Mouse (Mus musculus) urinary bladder, postnatal 10 days (tissue): Measurements from ENCODE around the gene Pllp.

Experiments used
- DNase-seq: peaks from one replicate; pipeline ENCODE4 v3.0.0; 2022; ENCODE audit warnings: low spot score

Gene Pllp

DNA sequence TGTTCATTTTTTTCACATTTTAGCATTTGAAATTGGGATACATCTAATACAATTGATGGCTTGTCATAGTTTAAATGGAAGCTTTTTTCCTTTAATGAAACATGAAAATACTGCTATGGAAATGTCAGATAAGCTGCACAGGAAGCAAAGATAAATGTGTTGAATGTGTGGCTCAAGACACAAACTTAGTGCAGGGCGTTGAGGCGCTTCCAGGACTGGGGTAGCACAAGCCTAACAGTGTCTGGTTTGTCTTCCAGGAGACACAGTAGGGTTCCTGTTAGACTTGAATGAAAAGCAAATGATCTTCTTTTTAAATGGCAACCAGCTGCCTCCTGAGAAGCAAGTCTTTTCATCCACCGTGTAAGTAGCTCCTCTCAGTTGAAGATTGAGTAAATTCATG is 46.6 kb downstream of the Pllp start:
- DNase-seq, result no peak

DNA sequence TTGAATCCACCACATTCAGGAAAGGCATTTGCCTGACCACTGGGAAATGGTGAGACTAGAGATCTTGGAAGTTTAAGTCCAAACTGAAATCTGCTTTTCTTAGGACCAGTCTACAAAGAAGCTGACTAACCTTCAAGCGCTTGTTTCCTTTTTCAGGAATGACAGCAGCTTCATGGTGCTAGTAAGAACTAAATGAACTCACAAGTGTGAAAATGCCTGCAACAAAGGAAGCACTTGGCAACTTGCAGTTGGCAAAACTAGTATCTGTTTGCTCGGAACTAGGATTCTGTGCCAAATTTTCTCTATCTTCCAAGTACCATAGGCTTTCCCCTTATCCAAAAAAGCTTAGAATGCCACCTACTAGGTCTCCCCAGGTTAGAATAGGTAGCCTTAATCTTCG is 49.9 kb downstream of the Pllp start:
- no peak for DNase-seq

DNA sequence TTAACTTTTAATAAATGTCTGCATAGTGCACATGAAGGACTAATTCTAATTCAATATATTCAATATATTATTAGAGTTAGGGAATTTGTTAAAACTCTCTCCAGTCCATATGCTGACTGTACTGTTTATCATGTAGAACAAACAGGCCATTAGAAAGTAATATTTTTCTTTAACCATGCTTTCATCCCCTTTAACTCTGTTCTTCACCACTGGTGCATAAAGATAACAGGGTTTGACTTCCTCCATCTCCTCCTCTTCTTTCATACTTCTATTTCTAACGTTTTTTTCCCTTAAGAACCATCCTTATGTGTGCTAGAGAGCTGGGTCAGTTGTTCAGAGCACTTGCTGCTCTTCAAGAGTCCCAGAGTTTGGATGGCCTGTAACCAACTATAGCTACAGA is 50.9 kb downstream of the Pllp start:
- DNase-seq, result no peak

DNA sequence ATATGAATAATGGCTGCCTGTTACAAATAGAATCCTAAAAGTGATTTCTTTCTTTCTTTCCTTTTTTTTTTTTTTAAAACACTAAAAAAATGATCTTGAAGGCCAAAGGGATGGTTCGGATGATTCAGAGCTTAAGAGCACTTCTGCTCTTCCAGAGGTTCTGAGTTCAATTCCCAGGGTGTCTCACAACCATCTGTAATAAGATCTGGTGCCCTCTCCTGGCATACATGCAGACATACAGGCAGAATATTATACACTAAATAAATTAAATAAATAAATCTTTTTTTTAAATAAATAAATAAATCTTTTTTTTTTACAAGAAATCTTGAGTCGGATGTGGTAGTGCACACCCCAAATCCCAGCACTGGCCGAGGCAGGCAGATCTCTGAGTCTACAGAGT is 54.1 kb downstream of the Pllp start:
- DNase-seq, result no peak

DNA sequence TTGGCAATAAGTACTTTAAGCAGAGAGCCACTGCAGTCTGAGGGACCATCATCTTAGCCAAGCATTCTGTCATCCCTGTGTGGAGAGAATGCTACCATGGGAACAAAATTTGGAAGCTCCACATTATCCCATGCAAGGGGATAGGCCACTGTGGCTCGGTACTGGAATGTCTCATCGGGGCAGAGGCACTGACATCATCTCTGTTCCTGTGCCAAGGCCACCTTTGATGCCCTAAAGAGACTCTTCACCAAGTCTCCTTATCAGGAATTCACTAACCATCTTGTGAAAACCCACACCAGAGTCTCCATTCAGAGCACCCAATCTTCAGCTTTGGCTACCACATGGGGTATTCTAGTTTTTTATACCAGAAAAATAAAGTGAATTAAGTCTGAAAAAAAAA is 54.9 kb downstream of the Pllp start:
- DNase-seq, result no peak

DNA sequence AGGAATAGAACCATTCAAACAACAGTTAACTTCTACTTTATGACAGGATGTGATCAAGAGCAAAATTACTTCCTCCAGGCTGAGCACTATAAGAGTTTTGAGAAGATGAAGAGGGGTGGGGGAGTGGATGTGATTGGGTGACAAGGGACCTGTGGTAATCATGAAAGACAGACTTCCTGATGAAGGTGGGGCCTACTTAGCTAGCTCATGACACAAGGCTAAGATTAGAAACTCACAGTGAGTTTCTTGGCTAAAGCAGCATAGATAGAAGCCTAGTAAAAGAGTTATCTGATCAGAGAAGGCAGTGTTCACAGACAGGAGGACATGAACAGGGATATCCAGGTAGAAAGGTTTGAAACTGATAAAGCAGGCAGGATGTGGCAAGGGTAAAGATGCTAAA is 61.9 kb downstream of the Pllp start:
- no peak for DNase-seq

DNA sequence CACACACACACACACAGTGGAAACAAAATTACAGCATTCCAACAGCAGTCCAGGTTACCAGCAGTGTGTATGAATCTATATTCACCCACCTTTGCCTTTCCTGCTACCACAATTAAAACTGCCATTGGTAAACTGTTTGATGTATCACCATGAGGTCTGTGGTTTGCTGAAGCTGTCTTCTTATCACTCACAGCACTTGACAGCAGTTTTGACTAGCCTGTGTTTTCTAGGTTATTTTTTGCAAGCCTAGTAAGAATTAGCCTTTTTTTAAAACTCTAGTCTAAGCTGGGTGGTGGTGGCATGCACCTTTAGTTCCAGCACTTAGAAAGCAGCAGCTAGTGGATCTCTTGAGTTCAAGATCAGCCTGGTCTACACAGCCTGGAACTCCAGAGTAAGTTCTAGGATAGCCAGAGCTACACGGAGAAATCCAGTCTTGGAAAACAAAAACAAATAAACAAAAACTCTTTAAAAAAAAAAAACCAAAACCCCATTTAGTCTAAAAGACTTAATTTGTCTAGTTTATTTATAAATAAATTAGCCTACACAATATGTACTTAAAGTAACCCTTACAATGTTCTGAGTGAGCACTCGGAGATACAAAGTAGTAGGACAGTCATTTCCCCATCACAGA is 62.4 kb downstream of the Pllp start:
- no peak for DNase-seq
